Comparison of ENCODE assay signal across 14 mouse cellular contexts in genomic region chr5:50042274-50042943, GRCm38 (mm10). TPM values are rescaled to one million over a fixed set of nuclear protein-coding genes. Genes with fewer than 3 reads are reported as not detected.
DNase-seq lines count a peak whose midpoint lies in the region; ATAC-seq and TF ChIP-seq lines count a peak whose summit lies in the region.
"Had no signal": no experiment of that assay in that cellular context is flagged by ENCODE, and none has a peak within 500 bp of the region (broad histone marks: within the 10 kb centered on the region; RNA-seq: fewer than 3 reads in every experiment).

No protein-coding gene starts in this region.

- H3K36me3 ChIP-seq in forebrain, embryonic 11.5 days (ENCODE audit: control insufficient read depth, insufficient read depth, low read length): no peaks in the 10 kb centered on the region
- peaks cover 2% of the 10 kb centered on the region for H3K36me3 ChIP-seq in forebrain, embryonic 10.5 days (replicated peaks)
- H3K36me3 ChIP-seq in forebrain, embryonic 16.5 days (ENCODE audit: control insufficient read depth, insufficient read depth): no peaks in the 10 kb centered on the region
- no peaks in the 10 kb centered on the region for H3K36me3 ChIP-seq in midbrain, embryonic 12.5 days
- H3K36me3 ChIP-seq: heart, embryonic 15.5 days had no signal

- TF ChIP-seq POLR2A in brain, embryonic 14.5 days (IDR thresholded peaks at IDR 0.05; ENCODE audit: borderline replicate concordance, extremely low read depth, insufficient read depth, insufficient read length, poor library complexity, severe bottlenecking): no peak

- H3K9me3 ChIP-seq in forebrain, embryonic 11.5 days (ENCODE audit: control insufficient read depth, low read length): no peaks in the 10 kb centered on the region
- H3K9me3 ChIP-seq in forebrain, embryonic 10.5 days: no peaks in the 10 kb centered on the region
- H3K9me3 ChIP-seq in forebrain, embryonic 16.5 days (ENCODE audit: control insufficient read depth, low read length): no peaks in the 10 kb centered on the region
- H3K9me3 ChIP-seq in midbrain, embryonic 12.5 days: no peaks in the 10 kb centered on the region
- H3K9me3 ChIP-seq: heart, embryonic 15.5 days had no signal

- DNase-seq in forebrain, embryonic 11.5 days (ENCODE audit: low spot score): no peak
- DNase-seq in forebrain, embryonic 10.5 days (ENCODE audit: extremely low spot score, low spot score): no peak
- peak; percentile 81 for DNase-seq in brain, embryonic 14.5 days (ENCODE audit: low read depth)
- DNase-seq in embryo, embryonic 10.5 days (ENCODE audit: low spot score): no peak
- DNase-seq in gastrocnemius, adult 18-20 months (ENCODE audit: low spot score): no peak
- no peak for DNase-seq in layer of hippocampus, postnatal 10 days (ENCODE audit: low spot score in 2 of 2)
- DNase-seq: adrenal gland, postnatal 36 days; liver; lung, adult 2 months had no signal

- peaks cover 11% of the 10 kb centered on the region; the same call in 1 of the 2 replicates for H3K4me1 ChIP-seq in forebrain, embryonic 11.5 days (replicated peaks; ENCODE audit: control insufficient read depth, insufficient read depth, low read length)
- peaks cover 23% of the 10 kb centered on the region for H3K4me1 ChIP-seq in forebrain, embryonic 10.5 days
- peaks cover 14% of the 10 kb centered on the region for H3K4me1 ChIP-seq in forebrain, embryonic 16.5 days (replicated peaks; ENCODE audit: control insufficient read depth, insufficient read depth, low read length)
- peaks cover 27% of the 10 kb centered on the region for H3K4me1 ChIP-seq in midbrain, embryonic 12.5 days

- H3K27me3 ChIP-seq in forebrain, embryonic 11.5 days (ENCODE audit: control insufficient read depth, insufficient read depth, low read length): no peaks in the 10 kb centered on the region
- H3K27me3 ChIP-seq in forebrain, embryonic 10.5 days (ENCODE audit: poor library complexity, severe bottlenecking): no peaks in the 10 kb centered on the region
- H3K27me3 ChIP-seq in forebrain, embryonic 16.5 days (replicated peaks; ENCODE audit: control insufficient read depth, insufficient read depth, low read length): no peaks in the 10 kb centered on the region
- H3K27me3 ChIP-seq in midbrain, embryonic 12.5 days: no peaks in the 10 kb centered on the region
- H3K27me3 ChIP-seq: CH12.LX; heart, embryonic 15.5 days had no signal

- ATAC-seq in forebrain, embryonic 11.5 days (replicated peaks; ENCODE audit: low FRiP score): peak; percentile 47; the same call in 1 of the 2 replicates
- peak; percentile 85 for ATAC-seq in forebrain, embryonic 16.5 days
- peak; percentile 64; the same call in 1 of the 2 replicates for ATAC-seq in midbrain, embryonic 12.5 days (ENCODE audit: low FRiP score, low read depth)

- H3K4me3 ChIP-seq in forebrain, embryonic 11.5 days (ENCODE audit: low read depth, low read length): no peak overlapping the region
- H3K4me3 ChIP-seq in forebrain, embryonic 10.5 days: no peak overlapping the region
- H3K4me3 ChIP-seq in forebrain, embryonic 16.5 days (replicated peaks; ENCODE audit: low read length): no peak overlapping the region
- no peak overlapping the region for H3K4me3 ChIP-seq in midbrain, embryonic 12.5 days
- H3K4me3 ChIP-seq: heart, embryonic 15.5 days; myocyte had no signal

- H3K27ac ChIP-seq in forebrain, embryonic 11.5 days (ENCODE audit: low read depth, low read length): 0 out of 2 replicates have a peak overlapping the region, but pooled peaks have one; percentile 37
- no peak overlapping the region for H3K27ac ChIP-seq in forebrain, embryonic 10.5 days
- H3K27ac ChIP-seq in forebrain, embryonic 16.5 days (ENCODE audit: low read length): no peak overlapping the region
- no peak overlapping the region; the same call in 1 of the 2 replicates for H3K27ac ChIP-seq in midbrain, embryonic 12.5 days (replicated peaks)
- H3K27ac ChIP-seq: heart, embryonic 15.5 days had no signal

- 50% methylated on average over 7 of the region's 7 CpGs for WGBS in forebrain, embryonic 11.5 days
- WGBS in forebrain, embryonic 10.5 days: 64% methylated on average over 7 of the region's 7 CpGs
- 28% methylated on average over 7 of the region's 7 CpGs for WGBS in forebrain, embryonic 16.5 days
- 59% methylated on average over 7 of the region's 7 CpGs for whole genome bisulfite sequencing in midbrain, embryonic 12.5 days

- H3K4me2 ChIP-seq in forebrain, embryonic 11.5 days (ENCODE audit: low read depth, low read length, severe bottlenecking): no peak overlapping the region
- H3K4me2 ChIP-seq in forebrain, embryonic 16.5 days (ENCODE audit: low read length): no peak overlapping the region
- no peak overlapping the region for H3K4me2 ChIP-seq in midbrain, embryonic 12.5 days (replicated peaks)
- H3K4me2 ChIP-seq: heart, embryonic 15.5 days had no signal

- no peak overlapping the region for H3K9ac ChIP-seq in forebrain, embryonic 11.5 days (ENCODE audit: low read length)
- H3K9ac ChIP-seq in forebrain, embryonic 16.5 days (replicated peaks; ENCODE audit: low read depth, low read length): no peak overlapping the region
- H3K9ac ChIP-seq in midbrain, embryonic 12.5 days (replicated peaks): no peak overlapping the region
- H3K9ac ChIP-seq: heart, embryonic 15.5 days had no signal

- TF ChIP-seq CTCF in brain, embryonic 14.5 days (IDR thresholded peaks at IDR 0.05; ENCODE audit: borderline replicate concordance, extremely low read depth, insufficient read depth, insufficient read length): no peak

RNA-seq across cellular contexts. Expression of gene Adgra3, which starts 16.4 kb away (rescaled TPM):
- 42.9 and 44.7 TPM in 2 replicates for polyA plus RNA-seq in forebrain, embryonic 11.5 days (2014; fragmentation: Nextera tagmentation; extraction: Ambion mirVana)
- polyA plus RNA-seq in forebrain, embryonic 10.5 days (2016; fragmentation: Nextera tagmentation; extraction: Ambion mirVana): 34.9 and 38.1 TPM in 2 replicates
- polyA plus RNA-seq in brain, embryonic 14.5 days (2012; rRNA removed): 46.8 and 49.5 TPM in 2 replicates
- 18.5 and 19.6 TPM in 2 replicates for polyA plus RNA-seq in forebrain, embryonic 16.5 days (2015; fragmentation: Nextera tagmentation; extraction: Ambion mirVana)
- 41.9 and 49.2 TPM in 2 replicates for polyA plus RNA-seq in midbrain, embryonic 12.5 days (2016; fragmentation: Nextera tagmentation; extraction: Ambion mirVana)
- total RNA-seq in gastrocnemius, adult 18-20 months (2021): 10 to 100 TPM; 10.4 to 12.7 TPM
- 10 to 100 TPM; 44.7 to 54.0 TPM for total RNA-seq in layer of hippocampus, postnatal 10 days (2021)
- total RNA-seq: CH12.LX had no signal
